ENCODE assay signal across 8 mouse cellular contexts in the genomic region with DNA sequence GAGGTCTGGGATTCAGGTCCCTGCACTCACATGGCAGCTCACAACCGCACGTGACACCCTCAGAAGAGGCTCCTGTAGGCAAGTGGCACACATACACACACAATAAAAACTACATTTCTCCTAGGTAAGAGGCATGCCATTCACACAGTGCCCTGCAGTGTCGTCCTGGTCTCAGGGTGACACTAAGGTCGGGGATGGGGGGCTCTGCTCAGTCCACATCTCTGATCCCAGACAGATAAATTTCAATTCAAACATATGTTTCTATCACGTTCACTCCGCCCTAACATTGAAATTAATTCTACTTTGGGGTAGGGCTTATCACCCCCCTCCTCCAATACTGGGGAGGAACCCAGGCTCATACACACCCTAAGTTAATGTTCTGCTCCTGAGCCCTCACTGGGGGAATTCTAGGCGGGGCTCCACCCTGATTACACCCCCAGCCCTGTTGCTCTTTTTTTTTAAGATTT. TPM values are rescaled to one million over a fixed set of nuclear protein-coding genes. Genes with fewer than 3 reads are reported as not detected.
DNase-seq lines count a peak whose midpoint lies in the region; ATAC-seq and TF ChIP-seq lines count a peak whose summit lies in the region.

No protein-coding gene starts in this region.

- TF ChIP-seq CTCF in kidney, postnatal 0 days (IDR thresholded peaks at IDR 0.05; ENCODE audit: low read depth) = no peak

- H3K27me3 ChIP-seq in kidney, postnatal 0 days (ENCODE audit: insufficient read depth, low read length) = no peaks in the 10 kb centered on the region
- H3K27me3 ChIP-seq in hindbrain, embryonic 14.5 days (ENCODE audit: control insufficient read depth, insufficient read depth, low read length) = no peaks in the 10 kb centered on the region
- H3K27me3 ChIP-seq in midbrain, embryonic 13.5 days = no peaks in the 10 kb centered on the region

- H3K36me3 ChIP-seq in kidney, postnatal 0 days (ENCODE audit: insufficient read depth, low read length) = 0 out of 2 replicates have a peak, but pooled peaks cover 4% of the 10 kb centered on the region
- H3K36me3 ChIP-seq in hindbrain, embryonic 14.5 days (replicated peaks; ENCODE audit: control insufficient read depth, insufficient read depth) = peaks cover 13% of the 10 kb centered on the region; the same call in 1 of the 2 replicates
- H3K36me3 ChIP-seq in midbrain, embryonic 13.5 days = peaks cover 2% of the 10 kb centered on the region; the same call in 1 of the 2 replicates

- 78% methylated on average over 7 of the region's 7 CpGs for WGBS in kidney, postnatal 0 days
- 84% methylated on average over 7 of the region's 7 CpGs for WGBS in hindbrain, embryonic 14.5 days
- 92% methylated on average over 7 of the region's 7 CpGs for WGBS in midbrain, embryonic 13.5 days

- peaks cover 43% of the 10 kb centered on the region for H3K4me1 ChIP-seq in kidney, postnatal 0 days (replicated peaks; ENCODE audit: insufficient read depth, low read length)
- peaks cover 19% of the 10 kb centered on the region for H3K4me1 ChIP-seq in brown adipose tissue, adult 24 weeks (ENCODE audit: control insufficient read depth, insufficient read depth, insufficient read length, low read length)
- H3K4me1 ChIP-seq in hindbrain, embryonic 14.5 days (replicated peaks; ENCODE audit: control insufficient read depth, insufficient read depth, low read length) = peaks cover 31% of the 10 kb centered on the region
- peaks cover 53% of the 10 kb centered on the region for H3K4me1 ChIP-seq in midbrain, embryonic 13.5 days (replicated peaks)

- no peak for ATAC-seq in kidney, postnatal 0 days (replicated peaks; ENCODE audit: low FRiP score, low read depth)
- ATAC-seq in hindbrain, embryonic 14.5 days (ENCODE audit: low FRiP score) = no peak
- ATAC-seq in midbrain, embryonic 13.5 days = no peak

- DNase-seq in kidney, postnatal 0 days (ENCODE audit: low spot score) = no peak
- no peak for DNase-seq in kidney, postnatal 4 days
- DNase-seq in hindbrain, embryonic 14.5 days (ENCODE audit: low spot score) = no peak
- no peak for DNase-seq in adrenal gland, postnatal 36 days
- no peak for DNase-seq in urinary bladder, postnatal 14 days (ENCODE audit: low spot score)
- DNase-seq in spleen, postnatal 4 days (ENCODE audit: low spot score in 2 of 2) = no peak

- no peak overlapping the region for H3K27ac ChIP-seq in kidney, postnatal 0 days
- H3K27ac ChIP-seq in brown adipose tissue, adult 24 weeks (replicated peaks; ENCODE audit: low read depth, low read length) = no peak overlapping the region
- no peak overlapping the region for H3K27ac ChIP-seq in hindbrain, embryonic 14.5 days
- H3K27ac ChIP-seq in midbrain, embryonic 13.5 days = no peak overlapping the region

- no peak overlapping the region for H3K4me3 ChIP-seq in kidney, postnatal 0 days (replicated peaks; ENCODE audit: low read depth, low read length)
- H3K4me3 ChIP-seq in brown adipose tissue, adult 24 weeks (ENCODE audit: insufficient read depth, low read depth, low read length) = 0 out of 2 replicates have a peak overlapping the region, but pooled peaks have one; percentile 3
- H3K4me3 ChIP-seq in hindbrain, embryonic 14.5 days (replicated peaks; ENCODE audit: low read length) = peak overlapping the region; percentile 4; the same call in 1 of the 2 replicates
- peak overlapping the region; percentile 71 for H3K4me3 ChIP-seq in midbrain, embryonic 13.5 days (replicated peaks)

- no peak overlapping the region for H3K9ac ChIP-seq in kidney, postnatal 0 days (ENCODE audit: low read depth, low read length)
- H3K9ac ChIP-seq in hindbrain, embryonic 14.5 days = peak overlapping the region; percentile 16
- H3K9ac ChIP-seq in midbrain, embryonic 13.5 days (replicated peaks) = peak overlapping the region; percentile 78; the same call in 1 of the 2 replicates

- 0 out of 2 replicates have a peak overlapping the region, but pooled peaks have one; percentile 78 for H3K4me2 ChIP-seq in kidney, postnatal 0 days (ENCODE audit: low read length)
- H3K4me2 ChIP-seq in hindbrain, embryonic 14.5 days (replicated peaks) = peak overlapping the region; percentile 60
- peak overlapping the region; percentile 77 for H3K4me2 ChIP-seq in midbrain, embryonic 13.5 days (replicated peaks)

- H3K9me3 ChIP-seq in kidney, postnatal 0 days (replicated peaks; ENCODE audit: low read length) = no peaks in the 10 kb centered on the region
- no peaks in the 10 kb centered on the region for H3K9me3 ChIP-seq in hindbrain, embryonic 14.5 days (ENCODE audit: control insufficient read depth, low read length)
- H3K9me3 ChIP-seq in midbrain, embryonic 13.5 days = no peaks in the 10 kb centered on the region

RNA-seq across cellular contexts. Expression of a gene that starts 1.7 kb away (rescaled TPM):
- 22.3 and 26.7 TPM in 2 replicates for polyA plus RNA-seq in kidney, postnatal 0 days (2015; fragmentation: Nextera tagmentation; extraction: Ambion mirVana)
- polyA plus RNA-seq in brown adipose tissue, adult 24 weeks (2012; ENCODE audit: insufficient read depth, insufficient read length, missing spikeins) = 5.2 and 12.0 TPM in 2 replicates
- polyA plus RNA-seq in hindbrain, embryonic 14.5 days (2014; fragmentation: Nextera tagmentation; extraction: Ambion mirVana) = 45.3 and 47.1 TPM in 2 replicates
- polyA plus RNA-seq in midbrain, embryonic 13.5 days (2015; fragmentation: Nextera tagmentation; extraction: Ambion mirVana) = 58.3 and 58.5 TPM in 2 replicates
- 10 to 100 TPM; 19.4 to 20.1 TPM for total RNA-seq in adrenal gland, postnatal 36 days (2021)

RNA-seq across cellular contexts. Expression of a gene that starts 1.9 kb away (rescaled TPM):
- polyA plus RNA-seq in kidney, postnatal 0 days (2015; fragmentation: Nextera tagmentation; extraction: Ambion mirVana) = 22.4 and 24.5 TPM in 2 replicates
- polyA plus RNA-seq in brown adipose tissue, adult 24 weeks (2012; ENCODE audit: insufficient read depth, insufficient read length, missing spikeins) = 2.5 and 5.0 TPM in 2 replicates
- 20.0 and 20.4 TPM in 2 replicates for polyA plus RNA-seq in hindbrain, embryonic 14.5 days (2014; fragmentation: Nextera tagmentation; extraction: Ambion mirVana)
- polyA plus RNA-seq in midbrain, embryonic 13.5 days (2015; fragmentation: Nextera tagmentation; extraction: Ambion mirVana) = 37.8 and 39.2 TPM in 2 replicates
- total RNA-seq in adrenal gland, postnatal 36 days (2021) = 10 to 100 TPM in 1 of 2 experiments, 1 to 10 TPM in 1; 9.9 to 16.6 TPM

RNA-seq across cellular contexts. Expression of a gene that starts 22.2 kb away (rescaled TPM):
- 75.8 and 85.5 TPM in 2 replicates for polyA plus RNA-seq in kidney, postnatal 0 days (2015; fragmentation: Nextera tagmentation; extraction: Ambion mirVana)
- polyA plus RNA-seq in brown adipose tissue, adult 24 weeks (2012; ENCODE audit: insufficient read depth, insufficient read length, missing spikeins) = 313 and 519 TPM in 2 replicates
- polyA plus RNA-seq in hindbrain, embryonic 14.5 days (2014; fragmentation: Nextera tagmentation; extraction: Ambion mirVana) = 53.8 and 60.2 TPM in 2 replicates
- polyA plus RNA-seq in midbrain, embryonic 13.5 days (2015; fragmentation: Nextera tagmentation; extraction: Ambion mirVana) = 49.6 and 60.1 TPM in 2 replicates
- 100 to 1,000 TPM; 178 to 198 TPM for total RNA-seq in adrenal gland, postnatal 36 days (2021)

RNA-seq across cellular contexts. Expression of a gene that starts 42.0 kb away (rescaled TPM):
- 54.2 and 58.3 TPM in 2 replicates for polyA plus RNA-seq in kidney, postnatal 0 days (2015; fragmentation: Nextera tagmentation; extraction: Ambion mirVana)
- 35.0 and 40.9 TPM in 2 replicates for polyA plus RNA-seq in brown adipose tissue, adult 24 weeks (2012; ENCODE audit: insufficient read depth, insufficient read length, missing spikeins)
- 112 and 114 TPM in 2 replicates for polyA plus RNA-seq in hindbrain, embryonic 14.5 days (2014; fragmentation: Nextera tagmentation; extraction: Ambion mirVana)
- 94.5 and 96.3 TPM in 2 replicates for polyA plus RNA-seq in midbrain, embryonic 13.5 days (2015; fragmentation: Nextera tagmentation; extraction: Ambion mirVana)
- 10 to 100 TPM; 80.3 to 99.6 TPM for total RNA-seq in adrenal gland, postnatal 36 days (2021)

RNA-seq across cellular contexts. Expression of a gene that starts 43.2 kb away (rescaled TPM):
- 62.7 and 64.5 TPM in 2 replicates for polyA plus RNA-seq in kidney, postnatal 0 days (2015; fragmentation: Nextera tagmentation; extraction: Ambion mirVana)
- polyA plus RNA-seq in brown adipose tissue, adult 24 weeks (2012; ENCODE audit: insufficient read depth, insufficient read length, missing spikeins) = 20.6 and 33.9 TPM in 2 replicates
- 83.2 and 83.7 TPM in 2 replicates for polyA plus RNA-seq in hindbrain, embryonic 14.5 days (2014; fragmentation: Nextera tagmentation; extraction: Ambion mirVana)
- 60.9 and 80.6 TPM in 2 replicates for polyA plus RNA-seq in midbrain, embryonic 13.5 days (2015; fragmentation: Nextera tagmentation; extraction: Ambion mirVana)
- 10 to 100 TPM; 61.7 to 71.2 TPM for total RNA-seq in adrenal gland, postnatal 36 days (2021)
